Comparison of ENCODE assay signal across 10 mouse cellular contexts in genomic region chr6:54485435-54485901, GRCm38 (mm10). TPM values are rescaled to one million over a fixed set of nuclear protein-coding genes. Genes with fewer than 3 reads are reported as not detected.
DNase-seq lines count a peak whose midpoint lies in the region; ATAC-seq and TF ChIP-seq lines count a peak whose summit lies in the region.
"Had no signal": no experiment of that assay in that cellular context is flagged by ENCODE, and none has a peak within 500 bp of the region (broad histone marks: within the 10 kb centered on the region; RNA-seq: fewer than 3 reads in every experiment).

No protein-coding gene starts in this region.

- peak overlapping the region; percentile 63; the same call in 1 of the 2 replicates for H3K9ac ChIP-seq in ES-E14 (ENCODE audit: insufficient read depth, low read depth, low read length, poor library complexity, severe bottlenecking)
- peak overlapping the region; percentile 49 for H3K9ac ChIP-seq in hindbrain, embryonic 16.5 days (ENCODE audit: low read depth, low read length)
- H3K9ac ChIP-seq in midbrain, embryonic 16.5 days (ENCODE audit: low read depth, low read length): 0 out of 2 replicates have a peak overlapping the region, but pooled peaks have one; percentile 20

- H3K36me3 ChIP-seq in ES-E14 (ENCODE audit: control insufficient read depth, insufficient read depth, low read length, poor library complexity, severe bottlenecking): no peaks in the 10 kb centered on the region
- H3K36me3 ChIP-seq in hindbrain, embryonic 16.5 days (ENCODE audit: control insufficient read depth, insufficient read depth, low read length): no peaks in the 10 kb centered on the region
- H3K36me3 ChIP-seq in midbrain, embryonic 16.5 days (ENCODE audit: control insufficient read depth, insufficient read depth, low read length): no peaks in the 10 kb centered on the region

- 6% methylated on average over 25 of the region's 25 CpGs for WGBS in hindbrain, embryonic 16.5 days
- WGBS in midbrain, embryonic 16.5 days: 4% methylated on average over 13 of the region's 25 CpGs

- peak; percentile 53 for ATAC-seq in hindbrain, embryonic 16.5 days
- peak; percentile 40; the same call in 1 of the 2 replicates for ATAC-seq in midbrain, embryonic 16.5 days

- H3K4me2 ChIP-seq in hindbrain, embryonic 16.5 days (ENCODE audit: low read length): peak overlapping the region; percentile 56
- H3K4me2 ChIP-seq in midbrain, embryonic 16.5 days (ENCODE audit: low read length): peak overlapping the region; percentile 49

- H3K27me3 ChIP-seq in hindbrain, embryonic 16.5 days (replicated peaks; ENCODE audit: control insufficient read depth, insufficient read depth, low read length): no peaks in the 10 kb centered on the region
- H3K27me3 ChIP-seq in midbrain, embryonic 16.5 days (ENCODE audit: control insufficient read depth, insufficient read depth, low read depth, low read length): no peaks in the 10 kb centered on the region

- H3K4me1 ChIP-seq in ES-E14 (ENCODE audit: control insufficient read depth in 2 of 2, insufficient read depth in 2 of 2, low read length in 2 of 2, poor library complexity in 1 of 2): peaks cover 0 to 14% of the 10 kb centered on the region in 2 experiments; a peak in 3 of 4 replicates
- no peaks in the 10 kb centered on the region; the same call in 1 of the 2 replicates for H3K4me1 ChIP-seq in hindbrain, embryonic 16.5 days (ENCODE audit: control insufficient read depth, insufficient read depth, low read depth, low read length)
- H3K4me1 ChIP-seq in midbrain, embryonic 16.5 days (ENCODE audit: control insufficient read depth, insufficient read depth, low read length): peaks cover 8% of the 10 kb centered on the region; the same call in 1 of the 2 replicates
- H3K4me1 ChIP-seq: megakaryocyte, embryonic 14.5 days had no signal

- in situ Hi-C loops in ES-E14 (cut with MboI; ENCODE audit: low sequenced_read_pairs in 2 of 2, unreplicated experiment in 2 of 2): no loop called here

- H3K27ac ChIP-seq in ES-E14 (ENCODE audit: insufficient read depth, low read depth, low read length, poor library complexity, severe bottlenecking): no peak overlapping the region
- no peak overlapping the region for H3K27ac ChIP-seq in hindbrain, embryonic 16.5 days (ENCODE audit: low read depth, low read length)
- no peak overlapping the region for H3K27ac ChIP-seq in midbrain, embryonic 16.5 days (ENCODE audit: low read length)

- peak overlapping the region; percentile 60 to 70 for H3K4me3 ChIP-seq in ES-E14 (ENCODE audit: insufficient read depth in 1 of 2, low read depth in 1 of 2, low read length in 2 of 2, poor library complexity in 1 of 2, severe bottlenecking in 1 of 2)
- H3K4me3 ChIP-seq in hindbrain, embryonic 16.5 days (ENCODE audit: low read length): peak overlapping the region; percentile 26
- H3K4me3 ChIP-seq in midbrain, embryonic 16.5 days (ENCODE audit: low read depth, low read length): peak overlapping the region; percentile 14; the same call in 1 of the 2 replicates
- H3K4me3 ChIP-seq: megakaryocyte, embryonic 14.5 days had no signal

- H3K9me3 ChIP-seq in ES-E14 (ENCODE audit: control insufficient read depth, insufficient read depth, low read depth, low read length): no peaks in the 10 kb centered on the region
- no peaks in the 10 kb centered on the region for H3K9me3 ChIP-seq in hindbrain, embryonic 16.5 days (ENCODE audit: control insufficient read depth, low read length)
- no peaks in the 10 kb centered on the region for H3K9me3 ChIP-seq in midbrain, embryonic 16.5 days (replicated peaks; ENCODE audit: control insufficient read depth, low read length, poor library complexity, severe bottlenecking)

- DNase-seq in embryo, embryonic 11 days: peak; percentile 25
- DNase-seq in embryo, embryonic 10.5 days (ENCODE audit: low spot score): no peak
- DNase-seq in ES-E14 (ENCODE audit: low read depth, low spot score): no peak
- DNase-seq in cerebellum, postnatal 4 days (ENCODE audit: low spot score in 2 of 2): no peak
- no peak for DNase-seq in gastrocnemius, postnatal 4 days (ENCODE audit: low spot score in 2 of 2)
- no peak for DNase-seq in yolk sac, embryonic 10.5 days (ENCODE audit: low spot score)
- DNase-seq: cerebellum, adult 8-10 months had no signal

TF ChIP-seq in ES-E14, 5 proteins besides CTCF, POLR2A, EP300 and RAD21:
- TF ChIP-seq ZNF384 (IDR thresholded peaks at IDR 0.05; ENCODE audit: low read depth, low read length) (no peak), ZC3H11A (IDR thresholded peaks at IDR 0.05; ENCODE audit: borderline replicate concordance, low read depth, low read length) (no peak), CHD2 (IDR thresholded peaks at IDR 0.05; ENCODE audit: low read depth, low read length) (no peak), HCFC1 (IDR thresholded peaks at IDR 0.05; ENCODE audit: borderline replicate concordance, insufficient read depth, low read length) (no peak), MAFK (IDR thresholded peaks at IDR 0.05; ENCODE audit: insufficient read depth, low read depth, low read length) (no peak)

RNA-seq across cellular contexts. Expression of gene Wipf3, which starts 56.1 kb away (rescaled TPM):
- total RNA-seq in ES-E14 (2012; rRNA removed): 1.4 and 2.1 TPM in 2 replicates
- polyA plus RNA-seq in hindbrain, embryonic 16.5 days (2015; fragmentation: Nextera tagmentation; extraction: Ambion mirVana): 2.3 and 2.5 TPM in 2 replicates
- polyA plus RNA-seq in midbrain, embryonic 16.5 days (2015; fragmentation: Nextera tagmentation; extraction: Ambion mirVana): 3.6 and 5.0 TPM in 2 replicates
- 1 to 10 TPM; 7.1 to 7.5 TPM for total RNA-seq in gastrocnemius, postnatal 4 days (2021)

Comparison
In these comparisons a context has a peak if more than half of its experiments do, and no peak if none do; other contexts are left out.
1. H3K4me3 ChIP-seq: peak in every context shown above with its lines; median percentile 65 in ES-E14; 26 in hindbrain, embryonic 16.5 days; 14 in midbrain, embryonic 16.5 days.